Mouse (Mus musculus): ENCODE data around the gene Kcnd3.

Gene Kcnd3

GRCm38 (mm10) chr3:105521639-105522038 lies 69.5 kb downstream of the Kcnd3 start:
- no peak for DNase-seq (ENCODE audit: low spot score in 2 of 2)

- no peak for DNase-seq (ENCODE audit: low spot score in 2 of 2)
Measured at GRCm38 (mm10) chr3:105528860-105529259, 76.7 kb downstream of the Kcnd3 start.

DNA sequence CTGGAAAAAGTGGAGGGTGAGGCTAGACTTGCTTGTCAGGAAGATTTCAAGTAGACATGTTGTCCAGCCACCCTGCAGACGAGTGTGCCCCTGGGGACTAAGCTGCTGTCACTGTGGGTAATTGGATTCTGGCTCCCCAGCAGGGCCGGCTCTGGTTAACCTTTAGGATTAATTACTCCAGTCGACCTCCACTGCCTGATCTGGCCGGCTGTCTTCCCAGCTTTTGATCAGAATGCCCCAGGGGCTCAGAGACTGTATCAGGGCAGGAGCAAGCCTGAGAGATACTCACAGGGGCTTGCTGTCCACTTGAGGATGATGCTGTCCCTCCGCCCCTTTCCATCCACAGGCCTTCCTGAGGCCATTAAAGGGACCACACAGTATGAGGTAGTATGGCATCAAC lies 77.6 kb downstream of the Kcnd3 start:
- no peak for DNase-seq (ENCODE audit: low spot score in 2 of 2)

- peak in 1 of 2 experiments; percentile 52 for DNase-seq (ENCODE audit: low spot score in 2 of 2)
Measured at GRCm38 (mm10) chr3:105530363-105531130, 78.4 kb downstream of the Kcnd3 start.

DNA sequence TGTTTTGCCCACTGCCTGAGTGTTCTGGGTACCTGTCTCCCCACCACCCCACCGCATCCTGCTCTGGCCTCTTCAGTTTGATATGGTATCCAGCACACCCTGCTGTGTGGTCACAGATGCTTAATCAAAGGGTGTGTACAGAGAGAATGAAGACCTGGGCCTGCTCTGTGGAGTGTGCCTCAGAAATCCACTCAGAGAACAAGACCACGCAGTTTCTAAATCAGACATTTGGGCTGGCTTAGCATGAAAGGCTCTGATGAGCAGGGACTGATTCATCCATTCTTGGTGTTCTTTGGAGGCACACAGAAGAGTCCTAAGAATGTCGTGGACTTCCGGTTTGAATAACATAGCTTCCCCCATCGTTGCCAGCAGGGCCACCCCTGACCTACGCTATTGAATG lies 86.3 kb downstream of the Kcnd3 start:
- DNase-seq (ENCODE audit: low spot score in 2 of 2), result no peak

- DNase-seq (ENCODE audit: low spot score in 2 of 2), result no peak
Measured at GRCm38 (mm10) chr3:105538819-105539607, 86.9 kb downstream of the Kcnd3 start.

DNA sequence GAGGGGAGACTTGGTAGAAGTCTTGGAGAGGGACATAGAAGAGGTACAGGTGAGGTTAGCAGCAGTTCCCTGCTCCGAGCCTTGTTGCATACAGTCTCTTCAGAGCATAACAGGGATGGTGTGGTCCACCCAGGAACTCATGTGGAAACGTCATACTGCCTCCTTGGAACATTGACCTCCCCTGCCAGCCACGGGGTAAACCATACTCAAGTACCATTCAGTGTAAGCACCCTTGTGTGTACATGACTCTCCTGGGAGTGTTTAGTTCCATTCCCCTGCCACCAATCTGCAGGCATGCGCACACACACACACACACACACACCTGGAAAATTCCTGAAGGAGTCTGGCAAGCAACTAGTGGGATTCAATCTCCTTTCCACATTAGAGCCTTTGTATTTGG lies 90.6 kb downstream of the Kcnd3 start:
- DNase-seq (ENCODE audit: low spot score in 2 of 2), result no peak

- no peak for DNase-seq (ENCODE audit: low spot score in 2 of 2)
Measured at GRCm38 (mm10) chr3:105544106-105544505, 92.0 kb downstream of the Kcnd3 start.

GRCm38 (mm10) chr3:105546611-105547071 lies 94.5 kb downstream of the Kcnd3 start:
- no peak for DNase-seq (ENCODE audit: low spot score in 2 of 2)

DNA sequence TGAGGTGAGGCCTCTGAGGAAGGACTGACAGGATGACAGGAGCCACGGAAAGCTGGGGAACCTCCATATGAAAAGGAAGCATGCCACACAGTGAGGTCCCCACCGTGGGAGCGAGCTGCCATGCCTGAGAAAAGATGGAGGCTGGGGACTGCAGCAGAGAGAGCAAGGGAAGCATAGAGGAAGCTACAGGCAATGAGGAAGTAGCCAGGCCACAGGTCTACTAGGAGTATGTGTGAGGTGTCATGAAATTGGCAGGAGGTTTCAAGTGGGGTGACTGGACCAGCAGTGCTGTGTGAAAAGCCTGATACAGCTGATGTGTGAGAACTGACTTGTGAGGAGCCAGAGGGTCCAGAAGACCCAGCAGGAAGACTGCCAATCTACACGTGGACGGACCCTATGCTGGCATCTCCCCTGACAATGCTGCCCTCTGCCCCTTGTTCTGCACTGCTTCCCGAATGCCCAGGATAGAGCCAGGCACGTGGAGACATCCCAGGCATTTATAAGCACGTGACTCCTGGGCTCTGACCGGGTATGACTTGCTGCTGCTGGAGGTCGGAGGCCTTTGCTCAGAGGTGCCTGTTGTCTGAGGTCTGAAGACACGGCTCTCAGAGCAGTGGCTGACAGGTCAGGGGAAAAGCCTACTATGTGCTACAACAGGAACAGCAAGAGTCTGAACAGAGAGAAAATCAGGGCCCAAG lies 96.1 kb downstream of the Kcnd3 start:
- no peak for DNase-seq (ENCODE audit: low spot score in 2 of 2)

DNA sequence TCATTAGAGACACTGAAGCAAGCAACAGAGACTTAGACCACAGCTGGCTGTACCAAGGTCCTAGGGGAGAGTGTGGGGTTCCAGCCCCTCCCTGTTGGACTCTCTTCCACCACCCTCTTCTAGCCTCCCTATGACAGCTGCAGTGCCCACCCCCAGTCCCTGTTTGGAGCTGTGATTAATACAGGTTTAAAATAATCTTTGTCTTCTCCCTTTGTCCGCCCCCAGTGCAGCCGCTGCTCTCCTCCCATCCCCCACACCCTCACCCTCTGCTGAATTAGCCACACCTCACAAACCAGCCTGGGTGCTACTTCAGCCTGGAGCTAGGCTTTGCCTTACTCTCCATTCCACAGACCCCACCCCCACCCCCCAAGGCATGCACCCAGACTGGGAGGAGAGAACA lies 107.3 kb downstream of the Kcnd3 start:
- DNase-seq (ENCODE audit: low spot score in 2 of 2), result peak in 1 of 2 experiments; percentile 27

- DNase-seq (ENCODE audit: low spot score in 2 of 2), result no peak
Measured at GRCm38 (mm10) chr3:105566973-105567372, 114.8 kb downstream of the Kcnd3 start.

DNA sequence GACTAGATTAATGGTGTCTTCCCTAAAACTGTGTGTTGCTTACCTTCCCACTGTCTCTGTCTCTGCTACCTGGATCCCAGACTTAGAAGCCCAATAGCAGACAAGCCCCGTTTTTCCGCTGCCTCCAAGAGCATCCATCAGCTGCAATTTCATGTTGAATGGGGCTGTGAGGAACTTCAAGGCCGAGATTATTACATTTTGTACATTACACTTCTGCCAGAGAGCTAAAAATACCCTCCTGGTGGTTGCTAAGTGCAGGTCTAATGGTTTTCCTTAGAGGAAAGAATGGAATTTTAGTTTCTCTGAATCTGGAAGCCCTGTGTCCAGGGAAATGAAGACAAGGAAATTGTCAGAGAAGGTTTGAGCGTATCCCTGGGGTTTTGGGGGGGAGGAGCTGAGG lies 115.3 kb downstream of the Kcnd3 start:
- DNase-seq (ENCODE audit: low spot score in 2 of 2), result no peak

DNA sequence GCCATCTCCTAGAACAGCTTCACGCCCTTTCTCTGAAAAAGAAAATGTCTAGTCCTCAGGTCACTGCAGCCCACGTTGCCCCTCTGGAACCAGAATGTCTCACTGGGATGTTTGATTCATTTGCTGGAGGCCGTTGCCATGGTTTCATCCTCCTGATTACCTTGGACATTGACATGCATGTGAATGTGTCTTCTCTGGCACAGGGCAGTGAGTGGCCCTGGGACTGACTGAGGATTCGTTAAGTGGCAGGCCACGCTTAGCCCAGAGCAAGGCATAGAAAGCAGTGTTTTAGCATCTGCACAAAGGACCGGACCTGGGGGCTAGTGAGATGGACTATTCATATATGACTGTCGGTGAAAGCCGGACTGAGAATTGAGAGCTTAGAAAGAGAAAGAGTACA lies 116.3 kb downstream of the Kcnd3 start:
- DNase-seq (ENCODE audit: low spot score in 2 of 2), result no peak

DNA sequence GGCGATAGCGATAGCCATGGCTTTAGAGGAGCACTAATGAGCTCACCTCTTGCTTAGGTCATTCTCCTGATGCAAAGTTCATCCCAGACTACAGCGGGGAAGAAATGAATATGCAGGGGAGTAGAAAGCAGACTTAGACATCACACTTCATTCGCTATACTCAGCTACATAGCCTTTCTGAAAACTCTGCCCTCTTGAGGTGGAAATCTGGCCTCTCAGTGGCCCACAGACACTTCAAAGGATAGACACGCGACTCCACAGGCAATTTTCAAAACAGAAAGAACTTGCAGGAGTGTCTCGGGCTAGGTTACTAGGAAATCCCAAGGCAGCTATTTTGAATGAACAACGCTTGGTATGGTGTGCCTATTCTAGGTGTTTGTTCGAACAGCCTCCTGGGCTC lies 116.7 kb downstream of the Kcnd3 start:
- no peak for DNase-seq (ENCODE audit: low spot score in 2 of 2)

GRCm38 (mm10) chr3:105569310-105569752 lies 117.2 kb downstream of the Kcnd3 start:
- no peak for DNase-seq (ENCODE audit: low spot score in 2 of 2)

DNA sequence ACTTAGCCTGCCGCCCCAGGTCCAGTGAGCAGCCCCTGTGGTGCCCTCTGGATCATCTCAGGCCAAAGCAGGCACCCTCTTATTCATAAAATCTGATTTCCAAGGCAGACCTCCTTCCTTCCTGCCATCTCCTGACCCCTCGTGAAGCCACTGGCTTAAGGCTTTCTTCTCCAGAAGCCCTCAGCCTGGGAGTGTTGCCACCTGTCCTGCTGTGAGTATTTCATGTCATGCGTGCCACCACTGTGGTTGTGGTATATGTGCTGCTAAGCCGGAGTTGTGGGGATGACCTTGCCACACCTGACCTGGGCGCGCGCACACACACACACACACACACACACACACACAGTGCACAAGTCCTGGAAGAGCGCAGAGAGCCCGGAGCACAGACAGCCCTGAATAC lies 117.8 kb downstream of the Kcnd3 start:
- DNase-seq (ENCODE audit: low spot score in 2 of 2), result no peak

DNA sequence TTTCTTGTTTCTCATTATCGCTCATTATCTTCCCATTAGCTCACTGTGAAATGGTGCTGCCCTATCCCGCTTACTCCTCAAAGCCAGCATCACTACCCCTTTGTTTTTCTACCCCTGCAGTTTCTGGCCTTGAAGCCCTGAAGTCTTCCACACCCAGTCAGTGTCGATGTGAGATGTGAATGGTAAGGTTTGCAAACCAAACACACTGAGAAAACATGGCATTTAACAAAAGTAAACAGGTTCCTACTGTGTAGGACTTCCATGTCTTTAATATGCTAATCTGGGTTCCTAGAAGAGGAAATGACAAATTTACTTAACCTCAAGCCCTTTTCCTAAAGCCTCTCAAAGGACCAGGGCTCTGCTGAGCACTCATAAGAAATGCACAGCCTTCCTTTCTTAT lies 118.7 kb downstream of the Kcnd3 start:
- no peak for DNase-seq (ENCODE audit: low spot score in 2 of 2)

DNA sequence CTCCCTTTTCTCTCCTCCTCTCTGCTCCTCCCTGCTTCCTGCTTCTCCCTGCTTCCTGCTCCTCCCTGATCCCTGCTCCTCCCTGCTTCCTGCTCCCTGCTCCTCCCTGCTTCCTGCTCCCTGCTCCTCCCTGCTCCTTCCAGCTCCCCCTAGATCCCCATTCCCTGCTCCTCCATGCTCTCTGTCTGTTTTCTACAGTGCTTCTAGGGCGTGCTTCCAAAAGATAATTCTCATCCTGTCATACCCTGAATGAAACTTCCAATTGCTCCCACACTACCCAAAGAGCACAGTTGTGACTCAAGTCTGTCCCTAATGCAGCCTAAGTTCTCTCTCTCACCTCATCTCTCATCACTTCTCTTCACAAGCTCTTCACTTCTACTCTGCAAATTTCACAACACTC lies 119.8 kb downstream of the Kcnd3 start:
- DNase-seq (ENCODE audit: low spot score in 2 of 2), result no peak

GRCm38 (mm10) chr3:105573156-105573555 lies 121.0 kb downstream of the Kcnd3 start:
- no peak for DNase-seq (ENCODE audit: low spot score in 2 of 2)

- no peak for DNase-seq (ENCODE audit: low spot score in 2 of 2)
Measured at GRCm38 (mm10) chr3:105578320-105578719, 126.2 kb downstream of the Kcnd3 start.

DNA sequence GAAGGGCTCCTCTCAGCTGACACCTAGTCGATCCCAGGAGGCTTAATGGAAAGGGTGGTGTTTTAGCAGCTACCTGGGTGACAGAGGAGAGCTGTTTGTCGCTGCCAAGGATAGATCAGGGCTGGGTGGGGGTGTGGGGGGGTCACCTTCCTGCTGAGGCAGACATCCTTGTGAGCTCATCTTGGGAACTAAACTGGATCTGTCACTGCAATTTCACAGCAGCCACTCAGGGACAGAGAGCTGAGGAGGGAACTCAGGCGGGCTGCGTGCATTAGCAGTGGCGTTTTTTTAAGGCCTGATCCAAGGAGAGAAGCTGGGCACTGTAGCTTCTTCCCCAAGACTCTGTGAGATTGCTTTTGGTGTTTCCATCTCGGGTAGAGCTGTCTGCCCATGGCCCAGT lies 129.0 kb downstream of the Kcnd3 start:
- DNase-seq (ENCODE audit: low spot score in 2 of 2), result no peak
